Mouse (Mus musculus) stomach, postnatal 0 days (tissue): ENCODE measurements at regions not wholly inside any gene's neighbourhood (a gene's known extent, or its start where the extent isn't known, plus 50 kb on each side); places are given as distances from the start of the nearest gene placed in this dataset.

Experiments used
- ATAC-seq: fragments of 200-750 bp; cut with Nextera tagmentation; 2 replicates; pipeline ENCODE4 v1.8.0; 2017; ENCODE audit not compliant: low FRiP score, low TSS enrichment
- DNase-seq: peaks from one replicate; pipeline ENCODE4 v3.0.0-alpha.2; 2016; ENCODE audit warnings: low spot score
- H3K27ac ChIP-seq: fragments of 300-500 bp; sonication (generic); replicated peaks from 2 replicates; pipeline ENCODE4 v1.5.1; 2014; ENCODE audit warnings: mild to moderate bottlenecking, control low read depth
- H3K27me3 ChIP-seq: fragments of 300-500 bp; sonication (generic); 2 replicates; pipeline ENCODE4 v1.6.1; 2014; ENCODE audit warnings: low read length; ENCODE audit not compliant: control insufficient read depth, insufficient read depth
- H3K36me3 ChIP-seq: fragments of 300-500 bp; sonication (generic); 2 replicates; pipeline ENCODE4 v1.6.1; 2014; ENCODE audit warnings: low read length, mixed read lengths; ENCODE audit not compliant: control insufficient read depth, insufficient read depth
- H3K4me1 ChIP-seq: fragments of 300-500 bp; sonication (generic); replicated peaks from 2 replicates; pipeline ENCODE4 v1.6.1; 2014; ENCODE audit warnings: antibody characterized with exemption; ENCODE audit not compliant: control insufficient read depth, insufficient read depth
- H3K4me2 ChIP-seq: fragments of 300-500 bp; sonication (generic); replicated peaks from 2 replicates; pipeline ENCODE4 v1.6.1; 2014; ENCODE audit warnings: low read depth, mild to moderate bottlenecking, control low read depth, moderate library complexity
- H3K4me3 ChIP-seq: fragments of 300-500 bp; sonication (generic); 2 replicates; pipeline ENCODE4 v1.5.1; 2014; ENCODE audit warnings: low read depth, low read length, control low read depth
- H3K9ac ChIP-seq: fragments of 300-500 bp; sonication (generic); 2 replicates; pipeline ENCODE4 v1.6.1; 2014; ENCODE audit warnings: mild to moderate bottlenecking, low read length, control low read depth, mixed read lengths
- H3K9me3 ChIP-seq: fragments of 300-500 bp; sonication (generic); 2 replicates; pipeline ENCODE4 v1.6.1; 2016; ENCODE audit warnings: low read length; ENCODE audit not compliant: control insufficient read depth
- CTCF ChIP-seq: IDR thresholded peaks from 2 replicates; pipeline ENCODE4 v1.5.1; 2016; ENCODE audit warnings: antibody characterized with exemption, low read depth, mild to moderate bottlenecking, moderate library complexity
- EP300 ChIP-seq: optimal IDR thresholded peaks from 2 replicates; pipeline ENCODE3; 2016; ENCODE audit warnings: antibody characterized with exemption
- WGBS: fragments of 180-500 bp; shearing (Covaris S2); extraction: QIAGEN DNeasy Blood & Tissue Kit; methylation state at CpG from one replicate; pipeline ENCODE4 v1.1.7; 2014; 5-methylcytosine and 5-hydroxymethylcytosine counted together

- no peaks in the 10 kb centered on the region for H3K27me3 ChIP-seq
- no peaks in the 10 kb centered on the region for H3K36me3 ChIP-seq
- TF ChIP-seq EP300, result no peak
Measured at GRCm38 (mm10) chr5:95864252-95864651, 88.5 kb downstream of the E330014E10Rik start.

GRCm38 (mm10) chr5:95864725-95865492 lies 89.1 kb downstream of the E330014E10Rik start:
- H3K27ac ChIP-seq, result no peak overlapping the region
- no peak for ATAC-seq

More at GRCm38 (mm10) chr5:95864252-95864651, 88.5 kb downstream of the E330014E10Rik start:
- 93% methylated on average over 1 of the region's 1 CpGs for WGBS
- no peak overlapping the region for H3K4me3 ChIP-seq
- H3K27ac ChIP-seq, result no peak overlapping the region
- no peak overlapping the region for H3K9ac ChIP-seq
- H3K4me2 ChIP-seq, result no peak overlapping the region
- DNase-seq, result no peak
- no peaks in the 10 kb centered on the region for H3K4me1 ChIP-seq
- no peak for ATAC-seq
- no peaks in the 10 kb centered on the region for H3K9me3 ChIP-seq

GRCm38 (mm10) chr5:95865516-95865915 lies 89.7 kb downstream of the E330014E10Rik start:
- DNase-seq (no peak), ATAC-seq (no peak)
- H3K9me3 ChIP-seq, result no peaks in the 10 kb centered on the region
- H3K4me1 ChIP-seq, result no peaks in the 10 kb centered on the region
- H3K4me2 ChIP-seq, result no peak overlapping the region
- TF ChIP-seq CTCF (no peak), EP300 (no peak)
- H3K27ac ChIP-seq, result no peak overlapping the region
- H3K36me3 ChIP-seq, result no peaks in the 10 kb centered on the region
- WGBS, result 75% methylated on average over 2 of the region's 2 CpGs
- H3K27me3 ChIP-seq, result no peaks in the 10 kb centered on the region
- no peak overlapping the region for H3K9ac ChIP-seq
- no peak overlapping the region for H3K4me3 ChIP-seq

More at GRCm38 (mm10) chr5:95864725-95865492, 89.1 kb downstream of the E330014E10Rik start:
- WGBS, result 71% methylated on average over 3 of the region's 3 CpGs
- Histone ChIP-seq H3K27me3 (no peaks in the 10 kb centered on the region), H3K4me2 (no peak overlapping the region), H3K4me1 (no peaks in the 10 kb centered on the region), H3K36me3 (no peaks in the 10 kb centered on the region), H3K4me3 (no peak overlapping the region), H3K9ac (no peak overlapping the region), H3K9me3 (no peaks in the 10 kb centered on the region)
- TF ChIP-seq EP300, result no peak
- TF ChIP-seq CTCF, result no peak
- no peak for DNase-seq

- H3K36me3 ChIP-seq, result no peaks in the 10 kb centered on the region
- H3K9me3 ChIP-seq, result no peaks in the 10 kb centered on the region
- no peak overlapping the region for H3K4me2 ChIP-seq
- no peaks in the 10 kb centered on the region for H3K27me3 ChIP-seq
- H3K27ac ChIP-seq, result no peak overlapping the region
- H3K4me3 ChIP-seq, result no peak overlapping the region
- H3K9ac ChIP-seq, result no peak overlapping the region
- WGBS, result 38% methylated on average over 4 of the region's 4 CpGs
- ATAC-seq (no peak), DNase-seq (no peak)
- no peaks in the 10 kb centered on the region for H3K4me1 ChIP-seq
- TF ChIP-seq EP300 (no peak), CTCF (no peak)
Measured at GRCm38 (mm10) chr5:95866848-95867495, 89.8 kb upstream of the Cxcl13 start.

- ATAC-seq (no peak), DNase-seq (no peak)
- TF ChIP-seq EP300 (no peak), CTCF (no peak)
- H3K4me2 ChIP-seq, result no peak overlapping the region
- H3K36me3 ChIP-seq, result no peaks in the 10 kb centered on the region
- H3K4me3 ChIP-seq, result no peak overlapping the region
- no peaks in the 10 kb centered on the region for H3K4me1 ChIP-seq
- 43% methylated on average over 3 of the region's 3 CpGs for WGBS
- no peaks in the 10 kb centered on the region for H3K27me3 ChIP-seq
- no peak overlapping the region for H3K27ac ChIP-seq
- no peak overlapping the region for H3K9ac ChIP-seq
- H3K9me3 ChIP-seq, result no peaks in the 10 kb centered on the region
Measured at GRCm38 (mm10) chr5:95870336-95870845, 86.4 kb upstream of the Cxcl13 start.

GRCm38 (mm10) chr5:95874969-95875368 lies 81.8 kb upstream of the Cxcl13 start:
- no peaks in the 10 kb centered on the region for H3K9me3 ChIP-seq
- ATAC-seq, result no peak
- WGBS, result 45% methylated on average over 5 of the region's 5 CpGs
- DNase-seq, result no peak
- H3K4me2 ChIP-seq, result no peak overlapping the region
- H3K4me3 ChIP-seq, result no peak overlapping the region
- H3K9ac ChIP-seq, result no peak overlapping the region
- no peak for TF ChIP-seq EP300
- TF ChIP-seq CTCF, result no peak
- H3K27ac ChIP-seq, result no peak overlapping the region
- no peaks in the 10 kb centered on the region for H3K4me1 ChIP-seq
- no peaks in the 10 kb centered on the region for H3K36me3 ChIP-seq
- H3K27me3 ChIP-seq, result no peaks in the 10 kb centered on the region
